Mouse (Mus musculus) kidney, embryonic 14.5 days (tissue): ENCODE data around the gene Zdhhc5. TPM values are rescaled to one million over a fixed set of nuclear protein-coding genes. Genes with fewer than 3 reads are reported as not detected.
"Not testable (repeated sequence)": the region's sequence is repeated elsewhere in the genome, so short reads cannot be mapped to it uniquely, and the experiment has no call there.

Experiments used
- ATAC-seq: fragments of 200-750 bp; cut with Nextera tagmentation; 2 replicates; pipeline ENCODE4 v1.8.0; 2017; ENCODE audit warnings: moderate number of reproducible peaks, mild to moderate bottlenecking, moderate TSS enrichment, moderate library complexity; ENCODE audit not compliant: low FRiP score, low TSS enrichment
- H3K27ac ChIP-seq: fragments of 300-500 bp; sonication (generic); 2 replicates; pipeline ENCODE4 v1.5.1; 2014; ENCODE audit warnings: low read depth, mild to moderate bottlenecking, low read length, moderate library complexity, mixed read lengths
- H3K27me3 ChIP-seq: fragments of 300-500 bp; sonication (generic); 2 replicates; pipeline ENCODE4 v1.6.1; 2014; ENCODE audit warnings: mild to moderate bottlenecking, low read length; ENCODE audit not compliant: control insufficient read depth, insufficient read depth
- H3K36me3 ChIP-seq: fragments of 300-500 bp; sonication (generic); 2 replicates; pipeline ENCODE4 v1.6.1; 2014; ENCODE audit warnings: low read length, mixed read lengths; ENCODE audit not compliant: control insufficient read depth, insufficient read depth
- H3K4me1 ChIP-seq: fragments of 300-500 bp; sonication (generic); 2 replicates; pipeline ENCODE4 v1.6.1; 2014; ENCODE audit warnings: low read length, mixed read lengths; ENCODE audit not compliant: control insufficient read depth, insufficient read depth
- H3K4me2 ChIP-seq: fragments of 300-500 bp; sonication (generic); replicated peaks from 2 replicates; pipeline ENCODE4 v1.6.1; 2014; ENCODE audit warnings: low read depth, mild to moderate bottlenecking, low read length
- H3K4me3 ChIP-seq: fragments of 300-500 bp; sonication (generic); 2 replicates; pipeline ENCODE4 v1.5.1; 2014; ENCODE audit warnings: mild to moderate bottlenecking, low read length
- H3K9ac ChIP-seq: fragments of 300-500 bp; sonication (generic); 2 replicates; pipeline ENCODE4 v1.6.1; 2014; ENCODE audit warnings: low read depth, mild to moderate bottlenecking, low read length, moderate library complexity
- H3K9me3 ChIP-seq: fragments of 300-500 bp; sonication (generic); 2 replicates; pipeline ENCODE4 v1.6.1; 2016; ENCODE audit warnings: low read length; ENCODE audit not compliant: control insufficient read depth
- WGBS: fragments of 180-500 bp; shearing (Covaris S2); extraction: QIAGEN DNeasy Blood & Tissue Kit; methylation state at CpG from one replicate; pipeline ENCODE4 v1.1.7; 2014; 5-methylcytosine and 5-hydroxymethylcytosine counted together
- polyA plus RNA-seq: library from polyadenylated mRNA; unstranded; fragments of >200 nt; fragmentation: Nextera tagmentation; extraction: Ambion mirVana; gene quantifications from 2 replicates; pipeline ENCODE4 v1.2.1, GENCODE M21; 2014

The Zdhhc5 gene
- polyA plus RNA-seq, 1 experiment from 2014 or later = 41.0 TPM

DNA sequence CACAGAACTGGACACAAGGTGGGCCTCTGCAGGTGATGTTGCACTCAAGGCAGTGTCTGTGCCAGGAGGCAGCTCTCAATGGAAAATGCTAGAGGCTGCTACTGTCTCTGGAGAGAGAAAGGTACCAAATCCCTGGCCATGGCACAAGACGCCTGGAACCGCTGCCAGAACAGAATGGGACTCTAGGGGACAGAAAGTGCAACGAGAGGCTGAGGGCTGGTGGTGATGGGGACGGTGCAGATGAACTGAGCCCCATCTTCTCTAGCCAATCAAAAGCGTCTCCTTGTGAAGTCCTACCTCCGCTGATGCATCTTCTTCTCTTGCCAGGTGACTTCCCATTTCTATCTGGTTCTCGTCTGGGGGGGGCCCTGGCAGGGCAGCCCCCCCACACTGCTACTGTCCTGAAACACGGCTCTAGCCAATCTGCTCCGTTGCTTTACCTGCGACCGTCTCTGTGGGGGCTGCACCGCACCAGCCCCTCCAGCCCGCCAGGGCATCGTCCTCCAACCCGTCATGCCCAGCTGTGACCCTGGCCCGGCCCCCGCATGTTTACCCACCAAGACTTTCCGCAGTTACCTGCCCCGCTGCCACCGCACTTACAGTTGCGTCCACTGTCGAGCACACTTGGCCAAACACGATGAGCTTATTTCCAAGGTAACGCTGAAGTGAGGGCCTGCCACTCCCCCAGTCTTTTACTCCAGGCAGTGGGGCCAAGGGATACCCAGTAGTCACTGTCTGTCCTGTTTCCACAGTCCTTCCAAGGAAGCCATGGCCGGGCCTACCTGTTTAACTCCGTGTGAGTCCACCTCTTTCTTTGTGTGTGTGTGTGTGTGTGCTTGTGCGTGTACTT, 21.6 kb upstream of the Zdhhc5 start:
- 4% methylated on average over 27 of the region's 27 CpGs for WGBS
- H3K27ac ChIP-seq = peak overlapping the region; percentile 71; the same call in 1 of the 2 replicates
- H3K27me3 ChIP-seq = no peaks in the 10 kb centered on the region
- peak overlapping the region; percentile 31 for H3K4me2 ChIP-seq
- peaks cover 18% of the 10 kb centered on the region for H3K36me3 ChIP-seq
- no peak overlapping the region; the same call in 1 of the 2 replicates for H3K9ac ChIP-seq
- H3K4me1 ChIP-seq = peaks cover 72% of the 10 kb centered on the region
- H3K4me3 ChIP-seq = 0 out of 2 replicates have a peak overlapping the region, but pooled peaks have one; percentile 1
- ATAC-seq = no peak
- no peaks in the 10 kb centered on the region for H3K9me3 ChIP-seq

- ATAC-seq = no peak
- 0 out of 2 replicates have a peak overlapping the region, but pooled peaks have one; percentile 24 for H3K27ac ChIP-seq
- peak overlapping the region; percentile 46 for H3K4me2 ChIP-seq
- no peaks in the 10 kb centered on the region for H3K27me3 ChIP-seq
- peaks cover 8% of the 10 kb centered on the region for H3K36me3 ChIP-seq
- peak overlapping the region; percentile 42; the same call in 1 of the 2 replicates for H3K9ac ChIP-seq
- 14% methylated on average over 7 of the region's 7 CpGs for WGBS
- H3K4me3 ChIP-seq = peak overlapping the region; percentile 42; the same call in 1 of the 2 replicates
- H3K4me1 ChIP-seq = peaks cover 61% of the 10 kb centered on the region
- no peaks in the 10 kb centered on the region for H3K9me3 ChIP-seq
Observed at GRCm38 (mm10) chr2:84735346-84735920, 20.5 kb upstream of the Zdhhc5 start.

DNA sequence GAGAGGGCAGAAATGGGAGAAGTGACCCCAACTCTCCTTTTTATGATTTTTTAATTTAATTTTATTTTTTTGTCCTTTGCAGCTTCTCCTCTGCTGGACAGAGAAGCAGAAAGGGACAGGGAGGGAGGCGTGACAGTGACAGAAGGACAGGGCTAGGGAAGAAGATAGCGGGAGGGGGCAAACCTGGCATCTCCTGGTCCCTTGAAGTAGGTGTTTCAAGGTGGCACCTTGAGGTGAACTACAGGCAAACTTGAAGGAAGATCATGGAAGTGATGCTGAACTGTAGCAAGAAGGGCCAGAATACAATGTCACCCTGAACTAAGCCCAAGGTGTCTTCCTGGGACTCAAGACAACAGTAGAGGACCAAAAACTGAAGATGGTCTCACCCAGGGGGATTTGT, 19.9 kb upstream of the Zdhhc5 start:
- WGBS = 3% methylated on average over 2 of the region's 2 CpGs
- H3K4me2 ChIP-seq = peak overlapping the region; percentile 46
- no peak overlapping the region for H3K27ac ChIP-seq
- ATAC-seq = no peak
- H3K36me3 ChIP-seq = peaks cover 3% of the 10 kb centered on the region; the same call in 1 of the 2 replicates
- H3K27me3 ChIP-seq = no peaks in the 10 kb centered on the region
- H3K4me3 ChIP-seq = peak overlapping the region; percentile 42
- H3K4me1 ChIP-seq = peaks cover 56% of the 10 kb centered on the region
- no peaks in the 10 kb centered on the region for H3K9me3 ChIP-seq
- H3K9ac ChIP-seq = peak overlapping the region; percentile 42

DNA sequence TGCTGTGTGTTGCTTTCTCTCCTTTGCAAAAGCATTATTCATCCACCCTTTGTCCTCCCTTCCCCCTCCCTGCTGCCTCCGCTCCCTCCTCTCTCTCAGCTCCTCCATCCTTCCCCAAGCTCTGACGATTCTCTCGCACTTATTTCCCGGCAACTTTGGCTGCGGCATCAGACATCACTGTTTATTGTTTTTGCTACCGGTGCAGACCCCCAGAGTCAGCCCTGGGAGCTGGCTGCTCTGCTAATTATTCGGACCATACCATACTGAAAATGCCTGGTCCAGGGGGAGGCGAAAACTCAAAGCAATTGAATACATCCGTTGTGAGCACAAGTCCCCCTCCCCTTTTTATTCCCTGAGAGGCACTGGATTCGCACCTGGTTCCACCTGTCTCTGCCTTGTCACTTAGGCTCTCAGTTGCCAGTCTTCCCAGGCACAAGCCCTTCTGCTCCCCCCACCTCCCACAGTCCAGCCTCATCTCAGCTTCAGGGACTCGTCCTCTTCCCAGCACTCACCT, 19.4 kb upstream of the Zdhhc5 start:
- under 1% methylated on average over 11 of the region's 11 CpGs for WGBS
- Histone ChIP-seq H3K9me3 (no peaks in the 10 kb centered on the region), H3K27me3 (no peaks in the 10 kb centered on the region), H3K36me3 (no peaks in the 10 kb centered on the region), H3K27ac (peak overlapping the region; percentile 2; the same call in 1 of the 2 replicates), H3K4me3 (peak overlapping the region; percentile 42), H3K4me1 (peaks cover 54% of the 10 kb centered on the region), H3K4me2 (peak overlapping the region; percentile 46), H3K9ac (peak overlapping the region; percentile 42)
- 0 out of 2 replicates have a peak, but pooled peaks have one; percentile 3 for ATAC-seq

GRCm38 (mm10) chr2:84733579-84734300, 18.8 kb upstream of the Zdhhc5 start, which contains the start of gene Ypel4:
TSS of gene Ypel4 (plus strand) at chr2:84734058.
- Histone ChIP-seq H3K27me3 (no peaks in the 10 kb centered on the region), H3K4me3 (peak within 1 kb of the TSS; percentile 42), H3K9me3 (no peaks in the 10 kb centered on the region), H3K27ac (peak within 1 kb of the TSS; percentile 2; the same call in 1 of the 2 replicates), H3K4me2 (peak within 1 kb of the TSS; percentile 46), H3K9ac (peak within 1 kb of the TSS; percentile 42), H3K36me3 (no peaks in the 10 kb centered on the region), H3K4me1 (peaks cover 48% of the 10 kb centered on the region)
- WGBS = 2% methylated on average over 8 of the region's 8 CpGs
- ATAC-seq = peak; percentile 17

DNA sequence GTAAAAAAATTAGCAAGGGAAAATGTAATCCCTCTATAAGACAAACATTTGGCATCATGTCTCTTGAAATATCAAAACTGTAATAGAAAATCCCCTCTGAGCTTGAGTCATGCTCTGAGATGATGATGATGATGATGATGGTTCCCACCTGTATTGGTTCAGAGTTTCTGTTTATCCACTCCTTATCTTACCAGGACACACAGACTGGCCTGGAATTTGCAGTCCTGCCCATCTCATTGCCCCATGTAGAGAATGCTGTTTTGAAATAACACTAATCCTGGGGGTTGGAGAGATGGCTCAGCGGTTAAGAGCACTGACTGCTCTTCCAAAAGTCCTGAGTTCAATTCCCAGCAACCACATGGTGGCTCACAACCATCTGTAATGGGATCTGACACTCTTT, 17.4 kb upstream of the Zdhhc5 start:
- WGBS = 72% methylated on average over 1 of the region's 1 CpGs
- H3K4me3 ChIP-seq = no peak overlapping the region
- no peak overlapping the region for H3K4me2 ChIP-seq
- peaks cover 34% of the 10 kb centered on the region for H3K4me1 ChIP-seq
- H3K36me3 ChIP-seq = no peaks in the 10 kb centered on the region
- H3K9me3 ChIP-seq = no peaks in the 10 kb centered on the region
- H3K9ac ChIP-seq = no peak overlapping the region
- no peaks in the 10 kb centered on the region for H3K27me3 ChIP-seq
- no peak overlapping the region for H3K27ac ChIP-seq
- ATAC-seq = no peak

- H3K27me3 ChIP-seq = no peaks in the 10 kb centered on the region
- peaks cover 28% of the 10 kb centered on the region for H3K4me1 ChIP-seq
- H3K36me3 ChIP-seq = no peaks in the 10 kb centered on the region
- H3K4me2 ChIP-seq = no peak overlapping the region
- no peak overlapping the region for H3K27ac ChIP-seq
- no peak overlapping the region for H3K4me3 ChIP-seq
- no peaks in the 10 kb centered on the region for H3K9me3 ChIP-seq
- ATAC-seq = no peak
- WGBS = 79% methylated on average over 3 of the region's 3 CpGs
- no peak overlapping the region for H3K9ac ChIP-seq
Observed at GRCm38 (mm10) chr2:84731206-84731605, 16.2 kb upstream of the Zdhhc5 start.

DNA sequence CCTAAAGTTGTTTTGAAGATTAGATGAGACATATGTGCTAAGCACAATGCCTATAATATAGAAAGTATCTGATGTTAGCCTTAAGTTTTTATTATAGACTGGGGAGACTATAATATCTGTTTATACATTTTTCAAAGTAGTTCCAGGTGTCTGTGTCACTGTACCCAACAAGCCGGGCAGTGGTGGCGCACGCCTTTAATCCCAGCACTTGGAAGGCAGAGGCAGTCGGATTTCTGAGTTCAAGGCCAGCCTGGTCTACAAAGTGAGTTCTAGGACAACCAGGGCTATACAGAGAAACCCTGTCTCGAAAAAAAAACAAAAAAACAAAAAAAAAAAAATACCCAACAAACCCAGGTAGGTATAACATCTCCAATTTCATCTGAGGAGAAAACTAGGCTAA, 13.2 kb upstream of the Zdhhc5 start:
- peaks cover 22% of the 10 kb centered on the region for H3K36me3 ChIP-seq
- not testable (repeated sequence) for H3K27ac ChIP-seq, ATAC-seq, H3K4me2 ChIP-seq, H3K9ac ChIP-seq, H3K4me3 ChIP-seq, H3K9me3 ChIP-seq, H3K27me3 ChIP-seq, H3K4me1 ChIP-seq
- WGBS = 81% methylated on average over 5 of the region's 5 CpGs
